Mouse (Mus musculus): Measurements from ENCODE around the gene Mrpl10. TPM values are rescaled to one million over a fixed set of nuclear protein-coding genes. Genes with fewer than 3 reads are reported as not detected.
A peak's percentile ranks its signal among the peaks of the same experiment; 100 is the strongest.

Mrpl10 gene
- polyA plus RNA-seq, 1 experiment from 2014 or later, result 71.3 TPM

DNA sequence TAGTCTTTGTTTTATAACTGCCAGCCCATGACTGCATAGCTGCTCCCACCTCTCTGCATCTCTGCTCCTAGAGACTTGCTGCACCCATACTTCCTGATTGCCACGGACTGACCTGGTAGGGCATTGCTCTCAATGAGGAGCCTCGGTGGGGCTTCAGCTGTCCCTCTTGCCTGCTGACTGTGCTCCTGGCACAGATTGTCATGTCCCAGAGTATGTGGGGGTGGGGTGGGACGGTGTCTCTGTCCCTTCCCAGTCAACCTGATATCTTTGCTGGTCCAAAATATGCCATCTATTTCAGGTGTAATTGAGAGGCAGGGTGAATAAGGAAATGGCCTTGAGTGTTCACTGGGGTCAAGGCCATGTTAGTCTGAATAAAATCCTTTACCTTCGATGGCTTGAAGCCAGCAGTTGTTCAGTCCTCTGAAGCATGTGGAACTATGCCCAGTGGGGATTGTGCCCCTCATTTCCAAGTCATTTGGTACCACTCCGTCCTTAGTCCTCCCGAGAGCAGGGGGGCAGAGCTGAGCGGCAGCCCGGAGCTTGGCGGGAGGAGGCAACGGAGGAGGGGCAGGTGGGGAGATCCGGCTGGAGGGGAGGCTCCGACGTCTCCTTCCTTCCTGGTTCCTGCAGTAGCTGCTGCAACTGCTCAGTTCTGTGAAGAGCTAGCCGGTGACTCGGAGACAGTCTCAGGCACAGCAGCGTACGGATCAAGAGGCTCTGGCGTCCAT is 9.0 kb downstream of the Mrpl10 start, which contains the start of gene Osbpl7:
TSS of gene Osbpl7 (plus strand) at position 413 of the 728 bp plus-strand sequence.
- H3K27me3 ChIP-seq (replicated peaks), result no peaks in the 10 kb centered on the region
- H3K4me3 ChIP-seq, result peak within 1 kb of the TSS; percentile 81
- H3K9ac ChIP-seq, result peak within 1 kb of the TSS; percentile 89
- peak within 1 kb of the TSS; percentile 92 for H3K4me2 ChIP-seq
- peak within 1 kb of the TSS; percentile 44; the same call in 1 of the 2 replicates for H3K27ac ChIP-seq (ENCODE audit: poor library complexity, severe bottlenecking)
- peaks cover 54% of the 10 kb centered on the region for H3K36me3 ChIP-seq
- ATAC-seq (ENCODE audit: insufficient number of reproducible peaks, low FRiP score), result peak; percentile 70; the same call in 1 of the 2 replicates
- 6% methylated on average over 18 of the region's 18 CpGs for WGBS
- H3K9me3 ChIP-seq (replicated peaks), result no peaks in the 10 kb centered on the region
- H3K4me1 ChIP-seq (replicated peaks), result peaks cover 18% of the 10 kb centered on the region

DNA sequence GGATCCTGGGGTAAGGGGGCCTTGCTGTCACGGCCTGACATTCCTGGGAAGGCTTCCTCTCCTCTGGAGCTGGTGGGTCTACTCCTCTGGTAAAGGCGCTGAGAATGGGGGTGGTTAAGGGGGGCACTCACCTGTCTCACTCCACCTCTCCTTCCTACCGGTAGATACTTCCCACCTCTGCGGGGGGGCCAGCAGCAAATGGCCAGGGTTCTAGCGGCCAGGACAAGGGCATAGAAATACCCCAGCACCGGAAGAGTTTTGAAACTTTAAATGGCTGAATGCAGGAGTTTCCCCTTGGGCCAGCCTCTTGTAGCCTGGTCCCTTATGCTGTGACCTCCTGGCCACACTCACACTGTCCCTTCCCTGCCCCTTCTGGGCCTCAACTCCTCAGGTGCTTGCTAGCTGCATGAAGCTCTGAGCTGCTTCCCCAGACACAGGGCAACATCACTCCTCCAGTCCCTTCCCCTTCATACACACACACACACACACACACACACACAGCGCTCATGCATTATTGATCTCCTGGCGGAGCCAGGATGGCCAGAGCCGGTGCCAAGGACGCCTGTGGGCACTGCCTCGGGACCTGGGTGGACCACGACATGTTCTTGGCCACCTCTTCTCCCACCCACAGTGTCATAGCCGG is 9.7 kb downstream of the Mrpl10 start:
- peak overlapping the region; percentile 81 for H3K4me3 ChIP-seq
- ATAC-seq (ENCODE audit: insufficient number of reproducible peaks, low FRiP score), result peak; percentile 12; the same call in 1 of the 2 replicates
- H3K9me3 ChIP-seq (replicated peaks), result no peaks in the 10 kb centered on the region
- H3K4me1 ChIP-seq (replicated peaks), result peaks cover 18% of the 10 kb centered on the region
- peak overlapping the region; percentile 92 for H3K4me2 ChIP-seq
- peak overlapping the region; percentile 89 for H3K9ac ChIP-seq
- peaks cover 54% of the 10 kb centered on the region for H3K36me3 ChIP-seq
- H3K27ac ChIP-seq (ENCODE audit: poor library complexity, severe bottlenecking), result peak overlapping the region; percentile 44; the same call in 1 of the 2 replicates
- WGBS, result 21% methylated on average over 13 of the region's 13 CpGs
- H3K27me3 ChIP-seq (replicated peaks), result no peaks in the 10 kb centered on the region

DNA sequence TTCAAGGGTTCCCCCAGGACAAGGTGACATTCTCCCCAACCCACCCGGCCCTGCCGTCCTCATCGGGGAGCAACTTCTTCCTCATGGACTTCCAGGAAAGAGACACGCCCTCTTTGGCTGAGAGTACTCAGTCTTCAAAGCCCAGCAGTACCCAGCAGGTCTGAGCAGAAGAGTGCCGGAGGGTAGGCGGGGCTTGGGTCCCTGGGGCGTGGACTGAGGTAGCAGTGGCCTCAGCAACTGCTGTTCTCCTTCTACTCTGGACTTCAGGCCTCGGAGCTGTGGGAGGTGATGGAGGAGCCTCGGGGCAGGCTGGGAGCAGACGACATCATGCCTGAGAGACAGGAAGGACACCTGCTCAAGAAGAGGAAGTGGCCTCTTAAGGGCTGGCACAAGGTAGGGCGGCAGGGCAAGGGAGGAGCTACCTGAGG is 10.9 kb downstream of the Mrpl10 start:
- 22% methylated on average over 11 of the region's 11 CpGs for WGBS
- Histone ChIP-seq H3K9ac (peak overlapping the region; percentile 89; the same call in 1 of the 2 replicates), H3K9me3 (replicated peaks) (no peaks in the 10 kb centered on the region), H3K4me1 (replicated peaks) (peaks cover 18% of the 10 kb centered on the region), H3K36me3 (peaks cover 61% of the 10 kb centered on the region), H3K27ac (ENCODE audit: poor library complexity, severe bottlenecking) (no peak overlapping the region), H3K4me2 (peak overlapping the region; percentile 92), H3K4me3 (0 out of 2 replicates have a peak overlapping the region, but pooled peaks have one; percentile 81), H3K27me3 (replicated peaks) (no peaks in the 10 kb centered on the region)
- no peak; the same call in 1 of the 2 replicates for ATAC-seq (ENCODE audit: insufficient number of reproducible peaks, low FRiP score)

DNA sequence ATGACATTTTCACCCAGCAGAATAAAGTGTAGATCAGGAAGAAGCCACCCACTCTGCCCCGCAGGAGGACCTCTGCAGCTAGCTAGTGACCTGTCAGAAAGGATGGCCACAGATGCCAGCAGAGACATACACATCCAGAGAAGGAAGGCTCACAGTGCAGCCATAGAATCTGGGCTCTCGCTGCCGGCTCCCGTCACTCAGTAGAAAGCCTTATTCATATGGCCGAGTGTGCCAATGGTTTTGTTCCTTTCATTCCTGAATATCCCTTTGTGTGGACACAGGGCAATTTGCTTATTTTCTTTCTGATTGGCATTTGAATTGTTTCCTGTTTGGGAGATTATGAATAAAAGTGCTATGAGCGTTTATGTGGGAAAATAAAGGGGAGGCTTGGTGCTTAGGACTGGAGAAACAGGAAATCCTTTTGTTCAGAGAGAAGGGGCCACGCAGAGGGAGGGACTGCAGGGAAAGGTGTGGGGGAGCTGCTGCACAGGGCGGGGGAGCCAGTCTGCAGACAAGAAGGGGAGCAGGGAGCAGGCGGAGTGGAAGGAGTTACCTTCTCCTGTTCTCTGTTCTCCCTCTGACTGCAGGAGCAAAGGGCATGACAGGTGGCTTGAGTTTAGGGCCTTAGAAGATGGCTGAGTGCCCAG is 22.0 kb downstream of the Mrpl10 start:
- Histone ChIP-seq H3K27ac (ENCODE audit: poor library complexity, severe bottlenecking) (peak overlapping the region; percentile 55; the same call in 1 of the 2 replicates), H3K4me2 (no peak overlapping the region), H3K9me3 (replicated peaks) (no peaks in the 10 kb centered on the region), H3K9ac (no peak overlapping the region), H3K36me3 (peaks cover 67% of the 10 kb centered on the region), H3K4me3 (no peak overlapping the region), H3K4me1 (replicated peaks) (peaks cover 15% of the 10 kb centered on the region), H3K27me3 (replicated peaks) (no peaks in the 10 kb centered on the region)
- no peak for ATAC-seq (ENCODE audit: insufficient number of reproducible peaks, low FRiP score)
- WGBS, result 48% methylated on average over 9 of the region's 9 CpGs

DNA sequence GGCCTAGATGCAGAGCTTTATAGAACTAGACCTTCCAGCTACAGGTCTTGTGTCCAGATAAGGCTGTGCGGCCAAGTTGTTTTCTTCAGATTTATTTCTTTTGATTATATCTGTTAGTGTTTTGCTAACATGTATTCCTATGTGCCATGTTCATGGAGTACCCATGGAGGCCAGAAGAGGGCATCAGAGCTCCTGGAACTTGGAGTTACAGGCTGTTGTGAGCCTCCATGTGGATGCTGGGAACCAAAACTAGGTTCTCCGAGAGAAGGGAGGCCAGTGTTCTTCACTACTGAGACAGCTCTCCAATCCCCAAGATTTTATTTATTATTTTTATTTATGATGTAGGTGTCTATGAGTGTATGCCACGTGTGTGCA is 22.5 kb downstream of the Mrpl10 start:
- H3K36me3 ChIP-seq, result peaks cover 69% of the 10 kb centered on the region
- H3K27ac ChIP-seq (ENCODE audit: poor library complexity, severe bottlenecking), result 0 out of 2 replicates have a peak overlapping the region, but pooled peaks have one; percentile 55
- no peak for ATAC-seq (ENCODE audit: insufficient number of reproducible peaks, low FRiP score)
- H3K27me3 ChIP-seq (replicated peaks), result no peaks in the 10 kb centered on the region
- no peak overlapping the region for H3K9ac ChIP-seq
- H3K4me2 ChIP-seq, result no peak overlapping the region
- no peak overlapping the region for H3K4me3 ChIP-seq
- H3K4me1 ChIP-seq (replicated peaks), result peaks cover 15% of the 10 kb centered on the region
- WGBS, result 81% methylated on average over 3 of the region's 3 CpGs
- no peaks in the 10 kb centered on the region for H3K9me3 ChIP-seq (replicated peaks)

DNA sequence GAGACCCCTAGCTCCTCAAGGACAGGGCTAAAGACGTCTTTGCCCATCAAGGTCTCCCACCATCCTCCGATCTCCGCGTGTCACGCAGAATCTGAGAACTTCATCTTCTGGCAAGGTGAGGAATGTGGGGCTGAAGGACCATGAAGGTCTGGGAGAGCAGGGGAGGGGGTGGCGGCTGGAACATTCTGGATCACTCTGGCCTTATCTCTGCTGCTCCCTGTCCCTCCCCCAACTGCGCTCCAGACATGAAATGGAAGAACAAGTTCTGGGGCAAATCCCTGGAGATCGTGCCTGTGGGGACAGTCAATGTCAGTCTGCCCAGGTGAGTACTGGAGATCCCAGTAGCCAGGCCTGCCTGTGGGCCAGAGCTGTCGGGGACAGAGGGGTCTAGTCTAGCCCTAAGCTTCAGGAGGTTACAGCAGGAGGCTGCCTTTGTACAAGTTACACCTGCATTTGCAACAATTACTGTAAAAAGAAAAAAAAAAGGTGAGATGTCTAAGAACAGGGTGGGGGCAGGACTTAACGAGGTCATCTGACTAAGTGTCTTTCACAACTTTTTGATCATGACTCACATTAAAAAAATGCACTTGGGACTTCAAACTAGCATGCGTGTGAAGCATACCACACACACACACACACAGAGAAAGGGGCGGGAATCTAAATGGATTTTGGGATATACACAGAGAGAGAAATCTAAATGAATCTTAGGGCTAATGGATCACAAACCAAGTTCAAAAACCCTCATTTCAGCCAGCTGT is 24.4 kb downstream of the Mrpl10 start:
- WGBS, result 70% methylated on average over 12 of the region's 12 CpGs
- no peak overlapping the region for H3K4me3 ChIP-seq
- peaks cover 16% of the 10 kb centered on the region for H3K4me1 ChIP-seq (replicated peaks)
- H3K27me3 ChIP-seq (replicated peaks), result no peaks in the 10 kb centered on the region
- peaks cover 51% of the 10 kb centered on the region for H3K36me3 ChIP-seq
- H3K4me2 ChIP-seq, result no peak overlapping the region
- 0 out of 2 replicates have a peak overlapping the region, but pooled peaks have one; percentile 9 for H3K9ac ChIP-seq
- no peak overlapping the region for H3K27ac ChIP-seq (ENCODE audit: poor library complexity, severe bottlenecking)
- ATAC-seq (ENCODE audit: insufficient number of reproducible peaks, low FRiP score), result no peak
- no peaks in the 10 kb centered on the region for H3K9me3 ChIP-seq (replicated peaks)

DNA sequence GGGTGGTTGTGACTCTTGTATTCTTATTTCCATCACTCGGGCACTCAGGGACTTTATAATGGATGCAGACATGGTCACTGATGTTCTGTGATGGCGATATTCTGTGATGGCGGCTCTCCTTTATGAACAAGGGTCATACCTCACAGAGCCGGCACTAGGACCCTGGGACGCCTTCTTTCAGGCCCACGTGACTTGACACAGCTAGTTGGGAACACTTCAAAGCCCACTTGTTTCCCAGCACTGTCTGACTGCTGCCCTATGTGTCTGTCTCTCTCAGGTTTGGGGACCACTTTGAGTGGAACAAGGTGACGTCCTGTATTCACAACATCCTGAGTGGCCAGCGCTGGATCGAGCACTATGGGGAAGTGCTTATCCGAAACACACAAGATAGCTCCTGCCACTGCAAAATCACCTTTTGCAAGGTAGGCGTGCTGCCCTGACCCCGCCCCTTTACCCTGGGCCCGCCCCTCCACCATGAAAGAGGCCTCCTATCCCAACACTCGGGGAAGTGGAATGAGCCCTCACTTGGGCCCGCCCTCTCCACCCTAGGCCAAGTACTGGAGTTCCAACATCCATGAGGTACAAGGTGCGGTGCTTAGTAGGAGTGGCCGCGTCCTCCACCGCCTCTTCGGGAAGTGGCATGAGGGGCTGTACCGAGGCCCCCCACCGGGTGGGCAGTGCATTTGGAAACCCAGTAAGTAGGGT is 25.4 kb downstream of the Mrpl10 start:
- WGBS, result 46% methylated on average over 22 of the region's 22 CpGs
- H3K36me3 ChIP-seq, result peaks cover 41% of the 10 kb centered on the region
- H3K4me1 ChIP-seq (replicated peaks), result peaks cover 24% of the 10 kb centered on the region
- no peak overlapping the region for H3K4me2 ChIP-seq
- H3K27me3 ChIP-seq (replicated peaks), result no peaks in the 10 kb centered on the region
- no peaks in the 10 kb centered on the region for H3K9me3 ChIP-seq (replicated peaks)
- no peak overlapping the region for H3K4me3 ChIP-seq
- no peak overlapping the region for H3K9ac ChIP-seq
- ATAC-seq (ENCODE audit: insufficient number of reproducible peaks, low FRiP score), result no peak
- H3K27ac ChIP-seq (ENCODE audit: poor library complexity, severe bottlenecking), result no peak overlapping the region

DNA sequence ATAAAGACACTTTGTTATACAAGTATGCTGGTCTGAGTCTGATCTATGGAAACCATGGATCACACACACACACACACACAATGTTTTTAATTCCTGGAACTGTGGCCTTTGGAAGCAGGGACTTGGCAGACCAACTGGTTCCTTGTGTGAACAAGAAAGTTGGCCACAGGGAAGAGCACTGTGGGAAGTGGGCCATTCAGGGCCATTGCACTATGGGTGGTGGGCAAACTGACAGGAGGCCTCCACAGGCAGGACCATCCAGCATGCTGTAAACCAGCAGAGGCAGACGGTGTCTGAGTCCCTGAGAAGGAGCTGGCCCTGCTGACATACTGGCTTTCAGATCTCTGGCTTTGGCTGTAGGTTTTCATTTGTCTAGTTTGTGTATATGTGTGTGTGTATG is 28.0 kb downstream of the Mrpl10 start:
- H3K9me3 ChIP-seq (replicated peaks), result no peaks in the 10 kb centered on the region
- no peak overlapping the region for H3K27ac ChIP-seq (ENCODE audit: poor library complexity, severe bottlenecking)
- peaks cover 21% of the 10 kb centered on the region for H3K4me1 ChIP-seq (replicated peaks)
- peaks cover 31% of the 10 kb centered on the region for H3K36me3 ChIP-seq
- no peak overlapping the region for H3K9ac ChIP-seq
- no peak overlapping the region for H3K4me2 ChIP-seq
- H3K27me3 ChIP-seq (replicated peaks), result no peaks in the 10 kb centered on the region
- no peak overlapping the region for H3K4me3 ChIP-seq
- ATAC-seq (ENCODE audit: insufficient number of reproducible peaks, low FRiP score), result no peak
- WGBS, result 55% methylated on average over 1 of the region's 1 CpGs

DNA sequence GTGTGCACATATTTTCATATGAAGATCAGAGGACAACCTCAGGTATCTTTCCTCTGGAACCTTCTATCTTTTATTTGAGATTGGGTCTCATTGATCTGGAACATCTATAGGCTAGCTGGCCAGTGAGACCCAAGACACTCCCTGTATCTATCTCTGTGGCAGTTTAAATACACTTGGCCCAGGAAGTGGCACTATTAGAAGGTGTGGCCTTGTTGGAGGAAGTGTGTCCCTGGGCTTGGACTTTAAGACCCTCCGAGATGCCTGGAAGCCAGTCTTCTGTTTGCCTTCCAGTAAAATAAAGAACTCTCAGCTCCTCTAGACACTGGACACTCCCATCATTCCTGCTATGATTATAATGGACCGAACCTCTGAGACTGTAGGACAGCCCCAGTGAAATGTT is 28.4 kb downstream of the Mrpl10 start:
- no peak overlapping the region for H3K4me3 ChIP-seq
- no peak overlapping the region for H3K27ac ChIP-seq (ENCODE audit: poor library complexity, severe bottlenecking)
- WGBS, result 79% methylated on average over 2 of the region's 2 CpGs
- no peaks in the 10 kb centered on the region for H3K27me3 ChIP-seq (replicated peaks)
- peaks cover 21% of the 10 kb centered on the region for H3K4me1 ChIP-seq (replicated peaks)
- no peak overlapping the region for H3K4me2 ChIP-seq
- no peaks in the 10 kb centered on the region for H3K9me3 ChIP-seq (replicated peaks)
- H3K36me3 ChIP-seq, result peaks cover 29% of the 10 kb centered on the region
- no peak overlapping the region for H3K9ac ChIP-seq
- no peak for ATAC-seq (ENCODE audit: insufficient number of reproducible peaks, low FRiP score)

DNA sequence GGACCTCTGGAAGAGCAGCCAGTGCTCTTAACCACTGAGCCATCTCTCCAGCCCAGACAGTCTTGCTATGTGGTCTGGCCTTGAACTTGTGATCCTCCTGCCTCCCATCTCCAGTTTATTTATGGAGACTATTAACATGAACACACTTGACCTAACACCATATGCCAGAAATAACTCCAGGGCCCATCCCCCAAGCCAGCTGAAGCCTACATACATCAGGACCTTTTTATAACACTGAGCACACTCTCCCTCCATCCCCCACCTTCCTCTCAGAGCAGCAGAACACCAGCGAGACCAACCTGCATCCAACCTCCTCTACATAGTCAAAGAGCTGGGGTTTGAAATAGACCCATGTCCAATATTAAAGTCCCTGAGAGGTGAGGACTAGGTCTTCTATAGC is 29.8 kb downstream of the Mrpl10 start:
- Histone ChIP-seq H3K27me3 (replicated peaks) (no peaks in the 10 kb centered on the region), H3K9me3 (replicated peaks) (no peaks in the 10 kb centered on the region), H3K4me1 (replicated peaks) (peaks cover 14% of the 10 kb centered on the region), H3K27ac (ENCODE audit: poor library complexity, severe bottlenecking) (peak overlapping the region; percentile 68; the same call in 1 of the 2 replicates), H3K9ac (no peak overlapping the region), H3K4me2 (no peak overlapping the region), H3K36me3 (peaks cover 23% of the 10 kb centered on the region), H3K4me3 (no peak overlapping the region)
- peak; percentile 41; the same call in 1 of the 2 replicates for ATAC-seq (ENCODE audit: insufficient number of reproducible peaks, low FRiP score)
- WGBS, result 51% methylated on average over 1 of the region's 1 CpGs
